Mouse (Mus musculus): ENCODE results near the gene Med22. TPM values are rescaled to one million over a fixed set of nuclear protein-coding genes. Genes with fewer than 3 reads are reported as not detected.

Gene Med22
- polyA plus RNA-seq, 1 experiment from 2014 or later: 38.6 TPM

DNA sequence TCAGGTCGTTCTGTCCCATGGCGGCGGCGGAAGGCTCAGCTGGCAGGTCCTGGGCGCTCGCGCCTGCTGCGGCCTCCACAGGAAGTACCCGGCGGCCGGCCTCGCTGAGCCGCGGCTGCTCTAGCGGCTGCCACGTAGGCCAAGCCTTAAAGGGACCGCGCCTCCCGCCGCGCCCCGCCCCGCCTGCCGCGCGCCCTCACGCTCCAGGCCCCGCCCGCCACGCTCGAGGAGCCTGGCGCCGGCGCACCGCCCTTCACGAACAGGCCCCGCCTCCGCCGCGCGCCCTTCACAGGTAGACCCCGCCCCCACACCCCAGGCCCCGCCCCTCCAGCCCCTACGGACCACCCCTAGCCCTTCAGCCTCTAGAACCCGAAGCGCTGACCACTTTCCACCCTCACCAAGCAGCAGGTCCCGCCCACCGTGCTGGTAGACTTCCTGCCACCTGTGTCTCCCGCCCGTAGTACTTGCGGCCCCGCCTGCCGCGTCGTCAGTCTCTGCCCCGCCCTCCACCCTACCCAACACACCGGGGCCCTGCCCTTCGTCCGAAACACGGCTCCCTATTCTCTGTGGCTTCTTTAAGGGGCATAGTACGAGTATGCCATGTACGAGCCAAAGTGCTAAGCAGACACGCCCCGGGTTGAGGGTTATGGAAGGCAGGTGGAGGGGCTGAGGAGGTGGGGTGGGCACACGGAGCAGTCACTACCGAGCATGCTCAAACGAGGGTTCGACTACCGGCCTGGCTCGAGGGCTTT, 23.0 kb upstream of the Med22 start, which contains the start of the genes Surf4 and Stkld1:
Gene Surf4 (minus strand): TSS at position 625 of the 752 bp plus-strand sequence.
Gene Stkld1 (plus strand): TSS at position 744 of the 752 bp plus-strand sequence.
- Histone ChIP-seq H3K27me3 (ENCODE audit: insufficient read depth, low read length) (no peaks in the 10 kb centered on the region), H3K27ac (peak within 1 kb of the TSS; percentile 94), H3K9me3 (replicated peaks; ENCODE audit: low read length) (no peaks in the 10 kb centered on the region), H3K4me3 (replicated peaks; ENCODE audit: low read depth, low read length) (peak within 1 kb of the TSS; percentile 82), H3K4me2 (ENCODE audit: low read length) (peak within 1 kb of the TSS; percentile 75), H3K4me1 (replicated peaks; ENCODE audit: insufficient read depth, low read length) (peaks cover 10% of the 10 kb centered on the region; the same call in 1 of the 2 replicates), H3K9ac (ENCODE audit: low read depth, low read length) (peak within 1 kb of the TSS; percentile 89), H3K36me3 (ENCODE audit: insufficient read depth, low read length) (0 out of 2 replicates have a peak, but pooled peaks cover 3% of the 10 kb centered on the region)
- TF ChIP-seq CTCF (IDR thresholded peaks at IDR 0.05; ENCODE audit: low read depth): no peak
- peak; percentile 95 for ATAC-seq (replicated peaks; ENCODE audit: low FRiP score, low read depth)
- DNase-seq (ENCODE audit: low spot score): peak; percentile 98
- WGBS: under 1% methylated on average over 57 of the region's 70 CpGs

DNA sequence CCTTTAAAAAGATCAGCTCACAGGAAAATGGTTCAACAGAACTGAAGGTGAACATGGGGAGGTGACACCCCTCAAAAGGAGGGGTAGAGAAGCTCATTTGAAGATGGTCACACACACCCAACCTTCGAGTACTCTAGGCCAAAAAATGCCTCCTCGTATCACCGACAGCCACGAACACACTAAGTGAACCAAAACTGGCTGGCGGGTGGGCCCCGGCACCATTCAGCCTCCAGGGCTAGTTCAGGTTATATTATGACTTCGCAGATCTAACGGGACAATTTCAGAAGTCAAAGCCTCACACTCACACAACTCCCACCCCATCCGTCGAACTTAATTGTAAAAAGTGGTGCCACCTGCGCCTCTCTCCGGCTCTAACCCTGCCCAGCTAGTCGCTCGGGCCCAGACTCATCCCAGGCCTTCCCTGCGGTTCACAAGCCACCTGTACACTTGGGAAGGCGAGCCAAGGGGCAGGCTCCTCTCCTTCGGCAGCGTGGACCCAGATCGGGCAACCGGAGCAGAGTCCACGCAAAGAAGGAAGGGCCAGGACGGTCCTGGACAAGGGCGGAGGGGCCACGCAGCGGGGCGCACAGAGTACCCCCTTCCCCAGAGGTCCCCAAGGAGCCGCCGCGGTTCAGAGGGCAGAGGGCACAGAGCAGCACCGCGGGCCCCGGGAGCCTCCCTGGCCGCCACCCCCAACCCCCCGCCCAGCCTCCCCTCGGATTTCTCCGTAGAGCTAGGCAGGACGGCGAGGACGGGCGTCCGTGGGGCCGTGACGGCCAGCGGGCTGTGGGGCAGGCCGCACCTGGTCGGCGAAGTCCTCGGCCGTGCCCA, 22.2 kb upstream of the Med22 start:
- H3K27me3 ChIP-seq (ENCODE audit: insufficient read depth, low read length): no peaks in the 10 kb centered on the region
- DNase-seq (ENCODE audit: low spot score): no peak
- peak overlapping the region; percentile 89 for H3K9ac ChIP-seq (ENCODE audit: low read depth, low read length)
- H3K9me3 ChIP-seq (replicated peaks; ENCODE audit: low read length): no peaks in the 10 kb centered on the region
- peaks cover 9% of the 10 kb centered on the region for H3K36me3 ChIP-seq (ENCODE audit: insufficient read depth, low read length)
- ATAC-seq (replicated peaks; ENCODE audit: low FRiP score, low read depth): no peak; the same call in 1 of the 2 replicates
- TF ChIP-seq CTCF (IDR thresholded peaks at IDR 0.05; ENCODE audit: low read depth): no peak
- WGBS: under 1% methylated on average over 32 of the region's 49 CpGs
- H3K4me3 ChIP-seq (replicated peaks; ENCODE audit: low read depth, low read length): peak overlapping the region; percentile 82
- H3K4me1 ChIP-seq (replicated peaks; ENCODE audit: insufficient read depth, low read length): peaks cover 10% of the 10 kb centered on the region; the same call in 1 of the 2 replicates
- peak overlapping the region; percentile 75 for H3K4me2 ChIP-seq (ENCODE audit: low read length)
- H3K27ac ChIP-seq: peak overlapping the region; percentile 94

DNA sequence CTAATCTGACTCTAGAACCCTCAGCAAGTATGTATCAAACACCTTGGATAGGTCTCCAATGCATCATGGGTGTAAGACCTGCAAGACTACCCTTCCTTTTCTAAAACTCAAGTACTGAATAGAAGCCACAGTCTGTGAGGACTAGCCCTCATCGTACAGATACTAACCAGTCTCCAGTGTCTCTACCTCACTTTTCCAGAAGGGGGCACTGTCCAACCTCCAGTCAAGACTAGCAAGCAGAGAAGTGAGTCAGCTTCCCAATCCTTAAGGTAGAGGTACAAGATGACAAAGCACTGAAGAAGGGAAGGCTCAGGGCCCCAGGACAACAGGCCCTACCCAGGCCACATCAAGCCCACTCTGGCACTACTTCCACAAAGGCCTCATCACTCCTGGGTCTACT, 19.9 kb upstream of the Med22 start:
- ATAC-seq (replicated peaks; ENCODE audit: low FRiP score, low read depth) (no peak), DNase-seq (ENCODE audit: low spot score) (peak; percentile 83)
- Histone ChIP-seq H3K27ac (no peak overlapping the region; the same call in 1 of the 2 replicates), H3K4me3 (replicated peaks; ENCODE audit: low read depth, low read length) (no peak overlapping the region), H3K27me3 (ENCODE audit: insufficient read depth, low read length) (no peaks in the 10 kb centered on the region), H3K36me3 (ENCODE audit: insufficient read depth, low read length) (peaks cover 28% of the 10 kb centered on the region), H3K9me3 (replicated peaks; ENCODE audit: low read length) (no peaks in the 10 kb centered on the region), H3K4me2 (ENCODE audit: low read length) (no peak overlapping the region), H3K4me1 (replicated peaks; ENCODE audit: insufficient read depth, low read length) (peaks cover 10% of the 10 kb centered on the region; the same call in 1 of the 2 replicates), H3K9ac (ENCODE audit: low read depth, low read length) (no peak overlapping the region)
- peak; percentile 75 for TF ChIP-seq CTCF (IDR thresholded peaks at IDR 0.05; ENCODE audit: low read depth)
- WGBS: 43% methylated on average over 1 of the region's 1 CpGs

DNA sequence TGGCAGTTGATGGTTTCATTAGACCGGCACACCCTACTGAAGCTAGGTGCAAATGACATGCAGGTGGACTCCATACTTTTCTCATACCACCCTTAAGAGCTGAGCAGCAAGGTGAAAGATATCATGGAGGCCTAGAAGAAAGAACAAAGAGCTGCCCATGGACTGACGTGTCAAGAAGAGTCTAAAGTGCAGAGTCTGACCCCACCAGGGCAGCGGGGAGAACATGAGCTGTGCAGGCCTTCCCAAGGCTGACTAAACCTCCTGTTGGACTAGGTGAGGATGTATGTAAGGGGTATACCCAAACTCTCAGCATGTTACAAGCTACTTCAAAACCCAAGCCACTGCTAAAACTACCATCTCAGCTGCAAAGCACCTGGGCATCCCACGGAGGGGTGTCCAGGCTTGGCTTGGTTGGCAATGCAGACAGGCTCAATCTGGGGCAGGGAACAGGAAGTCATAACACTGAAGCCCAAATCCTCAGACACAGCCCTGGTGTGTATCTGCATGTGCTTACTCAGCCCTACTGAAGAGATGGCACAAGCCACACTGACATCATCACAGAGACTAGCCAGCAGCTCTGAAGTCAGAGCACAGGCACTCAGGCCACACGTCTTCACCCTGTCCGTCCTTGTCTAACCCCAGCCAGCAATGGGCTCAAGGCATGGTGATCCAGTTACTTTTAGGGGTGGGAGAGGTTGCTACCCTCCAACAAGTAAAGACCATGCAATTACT, 17.4 kb upstream of the Med22 start:
- no peaks in the 10 kb centered on the region for H3K27me3 ChIP-seq (ENCODE audit: insufficient read depth, low read length)
- peaks cover 53% of the 10 kb centered on the region for H3K36me3 ChIP-seq (ENCODE audit: insufficient read depth, low read length)
- H3K9me3 ChIP-seq (replicated peaks; ENCODE audit: low read length): no peaks in the 10 kb centered on the region
- WGBS: 82% methylated on average over 6 of the region's 6 CpGs
- DNase-seq (ENCODE audit: low spot score): no peak
- H3K4me1 ChIP-seq (replicated peaks; ENCODE audit: insufficient read depth, low read length): peaks cover 6% of the 10 kb centered on the region; the same call in 1 of the 2 replicates
- H3K27ac ChIP-seq: no peak overlapping the region
- no peak overlapping the region for H3K9ac ChIP-seq (ENCODE audit: low read depth, low read length)
- H3K4me3 ChIP-seq (replicated peaks; ENCODE audit: low read depth, low read length): no peak overlapping the region
- no peak for ATAC-seq (replicated peaks; ENCODE audit: low FRiP score, low read depth)
- no peak overlapping the region for H3K4me2 ChIP-seq (ENCODE audit: low read length)
- no peak for TF ChIP-seq CTCF (IDR thresholded peaks at IDR 0.05; ENCODE audit: low read depth)

DNA sequence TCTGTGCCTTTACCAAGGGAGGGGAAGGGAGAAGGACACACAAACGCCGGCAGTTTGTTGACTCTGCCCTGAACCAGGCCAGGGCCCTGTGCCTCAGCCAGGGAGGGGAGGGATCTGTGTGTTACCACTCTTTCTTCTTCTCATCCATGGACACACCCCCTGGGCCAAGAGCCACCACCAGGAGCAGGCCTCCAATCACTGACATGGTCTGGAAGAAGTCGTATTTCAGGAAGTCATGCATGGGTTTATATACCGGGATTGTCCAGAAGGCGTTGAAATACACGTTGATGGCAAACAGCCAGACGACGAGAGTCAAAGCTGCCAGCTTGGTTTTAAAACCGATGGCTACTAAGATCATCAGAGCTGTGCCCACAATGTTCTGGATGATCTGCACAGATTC, 11.3 kb upstream of the Med22 start:
- no peaks in the 10 kb centered on the region for H3K9me3 ChIP-seq (replicated peaks; ENCODE audit: low read length)
- ATAC-seq (replicated peaks; ENCODE audit: low FRiP score, low read depth) (no peak), DNase-seq (ENCODE audit: low spot score) (no peak)
- TF ChIP-seq CTCF (IDR thresholded peaks at IDR 0.05; ENCODE audit: low read depth): no peak
- H3K4me3 ChIP-seq (replicated peaks; ENCODE audit: low read depth, low read length): no peak overlapping the region
- no peak overlapping the region for H3K9ac ChIP-seq (ENCODE audit: low read depth, low read length)
- no peak overlapping the region for H3K27ac ChIP-seq
- H3K4me1 ChIP-seq (replicated peaks; ENCODE audit: insufficient read depth, low read length): peaks cover 12% of the 10 kb centered on the region
- H3K27me3 ChIP-seq (ENCODE audit: insufficient read depth, low read length): no peaks in the 10 kb centered on the region
- H3K36me3 ChIP-seq (ENCODE audit: insufficient read depth, low read length): peaks cover 83% of the 10 kb centered on the region
- 65% methylated on average over 9 of the region's 9 CpGs for WGBS
- H3K4me2 ChIP-seq (ENCODE audit: low read length): no peak overlapping the region
